Mouse (Mus musculus): ENCODE measurements around the gene Stmn1.

Gene Stmn1

GRCm38 (mm10) chr4:134468215-134468575 lies at the start of gene Stmn1:
TSS of gene Stmn1 (plus strand) at chr4:134468320.
- peak; percentile 84 for DNase-seq (ENCODE audit: low read depth, low spot score)

- no peak for DNase-seq (ENCODE audit: low read depth, low spot score)
Measured at GRCm38 (mm10) chr4:134421971-134422370, 46.1 kb upstream of the Stmn1 start.

GRCm38 (mm10) chr4:134423949-134424348 lies 44.2 kb upstream of the Stmn1 start:
- no peak for DNase-seq (ENCODE audit: low read depth, low spot score)

- no peak for DNase-seq (ENCODE audit: low read depth, low spot score)
Measured at GRCm38 (mm10) chr4:134425088-134425487, 43.0 kb upstream of the Stmn1 start.

- DNase-seq (ENCODE audit: low read depth, low spot score): peak; percentile 98
Measured at GRCm38 (mm10) chr4:134430381-134431004, 37.6 kb upstream of the Stmn1 start.

GRCm38 (mm10) chr4:134432686-134433360 lies 35.3 kb upstream of the Stmn1 start:
- no peak for DNase-seq (ENCODE audit: low read depth, low spot score)

GRCm38 (mm10) chr4:134436185-134436584 lies 31.9 kb upstream of the Stmn1 start:
- DNase-seq (ENCODE audit: low read depth, low spot score): no peak

GRCm38 (mm10) chr4:134436659-134437058 lies 31.5 kb upstream of the Stmn1 start:
- no peak for DNase-seq (ENCODE audit: low read depth, low spot score)

GRCm38 (mm10) chr4:134439119-134439518 lies 29.0 kb upstream of the Stmn1 start:
- no peak for DNase-seq (ENCODE audit: low read depth, low spot score)

GRCm38 (mm10) chr4:134439919-134440318 lies 28.2 kb upstream of the Stmn1 start:
- DNase-seq (ENCODE audit: low read depth, low spot score): no peak

GRCm38 (mm10) chr4:134442216-134442615 lies 25.9 kb upstream of the Stmn1 start:
- no peak for DNase-seq (ENCODE audit: low read depth, low spot score)

- no peak for DNase-seq (ENCODE audit: low read depth, low spot score)
Measured at GRCm38 (mm10) chr4:134443589-134443988, 24.5 kb upstream of the Stmn1 start.

GRCm38 (mm10) chr4:134444949-134445348 lies 23.2 kb upstream of the Stmn1 start:
- DNase-seq (ENCODE audit: low read depth, low spot score): peak; percentile 96

GRCm38 (mm10) chr4:134445489-134445888 lies 22.6 kb upstream of the Stmn1 start:
- DNase-seq (ENCODE audit: low read depth, low spot score): no peak

- DNase-seq (ENCODE audit: low read depth, low spot score): no peak
Measured at GRCm38 (mm10) chr4:134447966-134448365, 20.2 kb upstream of the Stmn1 start.

- DNase-seq (ENCODE audit: low read depth, low spot score): no peak
Measured at GRCm38 (mm10) chr4:134449595-134450391, 18.3 kb upstream of the Stmn1 start.

- DNase-seq (ENCODE audit: low read depth, low spot score): no peak
Measured at GRCm38 (mm10) chr4:134450392-134451195, 17.5 kb upstream of the Stmn1 start.

- DNase-seq (ENCODE audit: low read depth, low spot score): no peak
Measured at GRCm38 (mm10) chr4:134451484-134451883, 16.6 kb upstream of the Stmn1 start.

- DNase-seq (ENCODE audit: low read depth, low spot score): no peak
Measured at GRCm38 (mm10) chr4:134453619-134454400, 14.3 kb upstream of the Stmn1 start.

- DNase-seq (ENCODE audit: low read depth, low spot score): no peak
Measured at GRCm38 (mm10) chr4:134455310-134455709, 12.8 kb upstream of the Stmn1 start.

Data from telencephalon, adult 2 months (tissue).